Mouse (Mus musculus) heart, adult 2 months (tissue): Measurements from ENCODE around the gene Mkrn1.

Experiments used
- CTCF ChIP-seq: fragments of 200-600 bp; IDR thresholded peaks from 2 replicates; pipeline ENCODE4 v1.8.1; 2022; ENCODE audit warnings: antibody characterized with exemption, mild to moderate bottlenecking, moderate library complexity
- EP300 ChIP-seq: fragments of 200-500 bp; IDR thresholded peaks from 2 replicates; pipeline ENCODE4 v1.6.1; 2011; ENCODE audit warnings: low read depth, low read length, control low read depth; ENCODE audit not compliant: insufficient read depth
- POLR2A ChIP-seq: fragments of 200-500 bp; IDR thresholded peaks from 2 replicates; pipeline ENCODE4 v1.6.1; 2011; ENCODE audit warnings: mild to moderate bottlenecking, low read depth, low read length, control low read depth; ENCODE audit not compliant: insufficient read depth

- TF ChIP-seq EP300 (no peak), CTCF (no peak), POLR2A (no peak)
Observed at GRCm38 (mm10) chr6:39419386-39419850, 844 bp downstream of the Mkrn1 start.
